Mouse (Mus musculus): Measurements from ENCODE around the gene Erich6b. TPM values are rescaled to one million over a fixed set of nuclear protein-coding genes. Genes with fewer than 3 reads are reported as not detected.

Erich6b gene
- polyA plus RNA-seq (2015; fragmentation: Nextera tagmentation; extraction: Ambion mirVana) = not detected in 2 replicates

- no peak within 1 kb of the TSS for H3K4me2 ChIP-seq
- ATAC-seq (ENCODE audit: insufficient read depth) = no peak
- H3K9ac ChIP-seq = no peak within 1 kb of the TSS
- no peaks in the 10 kb centered on the region for H3K9me3 ChIP-seq (replicated peaks)
- H3K4me3 ChIP-seq (replicated peaks) = no peak within 1 kb of the TSS
- 64% methylated on average over 8 of the region's 8 CpGs for WGBS (ENCODE audit: insufficient replicate concordance)
- no peak within 1 kb of the TSS for H3K27ac ChIP-seq (replicated peaks)
- 0 out of 2 replicates have a peak, but pooled peaks cover 2% of the 10 kb centered on the region for H3K27me3 ChIP-seq
- H3K36me3 ChIP-seq (replicated peaks) = no peaks in the 10 kb centered on the region
- H3K4me1 ChIP-seq (replicated peaks) = no peaks in the 10 kb centered on the region
These were observed at the start of gene Erich6b for GRCm38 (mm10) chr14:75642080-75642479. TSS of gene Erich6b (plus strand) at chr14:75642259.

- no peak within 1 kb of the TSS for H3K9ac ChIP-seq
- no peaks in the 10 kb centered on the region for H3K27me3 ChIP-seq
- H3K4me2 ChIP-seq = no peak within 1 kb of the TSS
- no peaks in the 10 kb centered on the region for H3K36me3 ChIP-seq (replicated peaks)
- 27% methylated on average over 3 of the region's 3 CpGs for WGBS (ENCODE audit: insufficient replicate concordance)
- no peak within 1 kb of the TSS for H3K4me3 ChIP-seq (replicated peaks)
- no peak for ATAC-seq (ENCODE audit: insufficient read depth)
- no peak within 1 kb of the TSS for H3K27ac ChIP-seq (replicated peaks)
- H3K4me1 ChIP-seq (replicated peaks) = no peaks in the 10 kb centered on the region
- H3K9me3 ChIP-seq (replicated peaks) = no peaks in the 10 kb centered on the region
These were observed 49.1 kb upstream of the Erich6b start, which contains the start of gene Spert for GRCm38 (mm10) chr14:75592978-75593377. TSS of gene Spert (minus strand) at chr14:75593116.

- H3K27ac ChIP-seq (replicated peaks) = no peak overlapping the region
- H3K4me3 ChIP-seq (replicated peaks) = no peak overlapping the region
- no peaks in the 10 kb centered on the region for H3K9me3 ChIP-seq (replicated peaks)
- H3K27me3 ChIP-seq = no peaks in the 10 kb centered on the region
- H3K36me3 ChIP-seq (replicated peaks) = no peaks in the 10 kb centered on the region
- no peaks in the 10 kb centered on the region for H3K4me1 ChIP-seq (replicated peaks)
- no peak for ATAC-seq (ENCODE audit: insufficient read depth)
- H3K9ac ChIP-seq = no peak overlapping the region
- 73% methylated on average over 2 of the region's 2 CpGs for WGBS (ENCODE audit: insufficient replicate concordance)
- H3K4me2 ChIP-seq = no peak overlapping the region
These were observed 32.9 kb upstream of the Erich6b start for GRCm38 (mm10) chr14:75609176-75609575.

- Histone ChIP-seq H3K4me3 (replicated peaks) (no peak overlapping the region), H3K4me2 (no peak overlapping the region), H3K27me3 (no peaks in the 10 kb centered on the region), H3K4me1 (replicated peaks) (no peaks in the 10 kb centered on the region), H3K36me3 (replicated peaks) (no peaks in the 10 kb centered on the region), H3K27ac (replicated peaks) (no peak overlapping the region), H3K9me3 (replicated peaks) (no peaks in the 10 kb centered on the region), H3K9ac (no peak overlapping the region)
- WGBS (ENCODE audit: insufficient replicate concordance) = 79% methylated on average over 6 of the region's 6 CpGs
- no peak for ATAC-seq (ENCODE audit: insufficient read depth)
These were observed 25.7 kb upstream of the Erich6b start for GRCm38 (mm10) chr14:75616375-75616774.

- H3K4me3 ChIP-seq (replicated peaks) = no peak overlapping the region
- H3K4me1 ChIP-seq (replicated peaks) = no peaks in the 10 kb centered on the region
- H3K36me3 ChIP-seq (replicated peaks) = no peaks in the 10 kb centered on the region
- H3K27me3 ChIP-seq = no peaks in the 10 kb centered on the region
- H3K9ac ChIP-seq = no peak overlapping the region
- WGBS (ENCODE audit: insufficient replicate concordance) = 64% methylated on average over 7 of the region's 7 CpGs
- H3K4me2 ChIP-seq = no peak overlapping the region
- ATAC-seq (ENCODE audit: insufficient read depth) = no peak
- no peaks in the 10 kb centered on the region for H3K9me3 ChIP-seq (replicated peaks)
- no peak overlapping the region for H3K27ac ChIP-seq (replicated peaks)
These were observed 19.1 kb upstream of the Erich6b start for GRCm38 (mm10) chr14:75622984-75623383.

GRCm38 (mm10) chr14:75628870-75629269 lies 13.2 kb upstream of the Erich6b start:
- Histone ChIP-seq H3K4me2 (no peak overlapping the region), H3K9me3 (replicated peaks) (no peaks in the 10 kb centered on the region), H3K4me1 (replicated peaks) (no peaks in the 10 kb centered on the region), H3K9ac (no peak overlapping the region), H3K27me3 (no peaks in the 10 kb centered on the region), H3K27ac (replicated peaks) (no peak overlapping the region), H3K4me3 (replicated peaks) (no peak overlapping the region), H3K36me3 (replicated peaks) (no peaks in the 10 kb centered on the region)
- ATAC-seq (ENCODE audit: insufficient read depth) = no peak
- 19% methylated on average over 8 of the region's 8 CpGs for WGBS (ENCODE audit: insufficient replicate concordance)

- Histone ChIP-seq H3K9ac (no peak overlapping the region), H3K27me3 (no peaks in the 10 kb centered on the region), H3K4me1 (replicated peaks) (no peaks in the 10 kb centered on the region), H3K27ac (replicated peaks) (no peak overlapping the region), H3K4me2 (no peak overlapping the region), H3K36me3 (replicated peaks) (no peaks in the 10 kb centered on the region), H3K9me3 (replicated peaks) (no peaks in the 10 kb centered on the region), H3K4me3 (replicated peaks) (no peak overlapping the region)
- ATAC-seq (ENCODE audit: insufficient read depth) = no peak
- WGBS (ENCODE audit: insufficient replicate concordance) = 67% methylated on average over 12 of the region's 12 CpGs
These were observed 6.7 kb upstream of the Erich6b start for GRCm38 (mm10) chr14:75635350-75635749.

GRCm38 (mm10) chr14:75636107-75636506 lies 6.0 kb upstream of the Erich6b start:
- Histone ChIP-seq H3K27me3 (no peaks in the 10 kb centered on the region), H3K4me1 (replicated peaks) (no peaks in the 10 kb centered on the region), H3K36me3 (replicated peaks) (no peaks in the 10 kb centered on the region), H3K9ac (no peak overlapping the region), H3K9me3 (replicated peaks) (no peaks in the 10 kb centered on the region), H3K27ac (replicated peaks) (no peak overlapping the region), H3K4me2 (no peak overlapping the region), H3K4me3 (replicated peaks) (no peak overlapping the region)
- 51% methylated on average over 7 of the region's 7 CpGs for WGBS (ENCODE audit: insufficient replicate concordance)
- ATAC-seq (ENCODE audit: insufficient read depth) = no peak

- Histone ChIP-seq H3K4me2 (no peak overlapping the region), H3K36me3 (replicated peaks) (no peaks in the 10 kb centered on the region), H3K4me3 (replicated peaks) (no peak overlapping the region), H3K9me3 (replicated peaks) (no peaks in the 10 kb centered on the region), H3K27me3 (no peaks in the 10 kb centered on the region), H3K9ac (no peak overlapping the region), H3K4me1 (replicated peaks) (no peaks in the 10 kb centered on the region), H3K27ac (replicated peaks) (no peak overlapping the region)
- 57% methylated on average over 4 of the region's 4 CpGs for WGBS (ENCODE audit: insufficient replicate concordance)
- ATAC-seq (ENCODE audit: insufficient read depth) = no peak
These were observed 4.4 kb upstream of the Erich6b start for GRCm38 (mm10) chr14:75637641-75638040.

GRCm38 (mm10) chr14:75640846-75641245 lies 1.2 kb upstream of the Erich6b start:
- H3K27me3 ChIP-seq = no peaks in the 10 kb centered on the region
- WGBS (ENCODE audit: insufficient replicate concordance) = 63% methylated on average over 2 of the region's 2 CpGs
- H3K4me1 ChIP-seq (replicated peaks) = no peaks in the 10 kb centered on the region
- H3K27ac ChIP-seq (replicated peaks) = no peak overlapping the region
- no peaks in the 10 kb centered on the region for H3K9me3 ChIP-seq (replicated peaks)
- ATAC-seq (ENCODE audit: insufficient read depth) = no peak
- no peaks in the 10 kb centered on the region for H3K36me3 ChIP-seq (replicated peaks)
- no peak overlapping the region for H3K9ac ChIP-seq
- no peak overlapping the region for H3K4me2 ChIP-seq
- H3K4me3 ChIP-seq (replicated peaks) = no peak overlapping the region

GRCm38 (mm10) chr14:75641369-75641768 lies 690 bp upstream of the Erich6b start:
- Histone ChIP-seq H3K9me3 (replicated peaks) (no peaks in the 10 kb centered on the region), H3K27me3 (no peaks in the 10 kb centered on the region), H3K9ac (no peak overlapping the region), H3K36me3 (replicated peaks) (no peaks in the 10 kb centered on the region), H3K27ac (replicated peaks) (no peak overlapping the region), H3K4me1 (replicated peaks) (no peaks in the 10 kb centered on the region), H3K4me2 (no peak overlapping the region), H3K4me3 (replicated peaks) (no peak overlapping the region)
- WGBS (ENCODE audit: insufficient replicate concordance) = 59% methylated on average over 6 of the region's 6 CpGs
- no peak for ATAC-seq (ENCODE audit: insufficient read depth)

DNA sequence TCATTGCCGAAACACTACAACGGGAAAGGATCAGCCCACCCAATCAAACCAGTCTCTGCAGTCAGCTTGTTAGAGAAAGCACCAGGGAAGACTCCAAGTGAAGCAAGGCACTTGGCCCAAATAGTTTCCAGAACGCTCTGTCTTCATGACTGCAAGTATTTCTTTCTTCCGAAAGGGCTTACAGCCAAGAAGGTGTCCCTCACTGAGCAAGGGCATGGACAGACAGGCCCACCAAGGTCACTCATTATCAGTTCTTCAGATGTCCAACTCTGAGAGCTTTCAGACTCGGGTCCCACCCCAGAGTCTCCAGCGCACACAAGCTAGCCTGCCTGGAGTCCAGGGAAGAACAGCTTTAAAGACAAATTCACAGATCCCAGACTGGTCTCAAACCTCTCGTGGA lies 3.4 kb downstream of the Erich6b start:
- 72% methylated on average over 7 of the region's 7 CpGs for WGBS (ENCODE audit: insufficient replicate concordance)
- H3K9me3 ChIP-seq (replicated peaks) = no peaks in the 10 kb centered on the region
- no peaks in the 10 kb centered on the region for H3K36me3 ChIP-seq (replicated peaks)
- 0 out of 2 replicates have a peak, but pooled peaks cover 4% of the 10 kb centered on the region for H3K27me3 ChIP-seq
- no peaks in the 10 kb centered on the region for H3K4me1 ChIP-seq (replicated peaks)
- no peak overlapping the region for H3K27ac ChIP-seq (replicated peaks)
- H3K4me2 ChIP-seq = no peak overlapping the region
- H3K9ac ChIP-seq = no peak overlapping the region
- H3K4me3 ChIP-seq (replicated peaks) = no peak overlapping the region
- no peak for ATAC-seq (ENCODE audit: insufficient read depth)

Data from liver, embryonic 15.5 days (tissue).